Mouse (Mus musculus) embryo, embryonic 11.5 days (tissue): ENCODE measurements around the gene Ssty2.
"Not testable (repeated sequence)": the region's sequence is repeated elsewhere in the genome, so short reads cannot be mapped to it uniquely, and the experiment has no call there.

Experiments
- DNase-seq: peaks from one replicate; pipeline ENCODE4 v3.0.0-alpha.2; 2012; ENCODE audit warnings: low read depth, low spot score

Gene Ssty2

DNA sequence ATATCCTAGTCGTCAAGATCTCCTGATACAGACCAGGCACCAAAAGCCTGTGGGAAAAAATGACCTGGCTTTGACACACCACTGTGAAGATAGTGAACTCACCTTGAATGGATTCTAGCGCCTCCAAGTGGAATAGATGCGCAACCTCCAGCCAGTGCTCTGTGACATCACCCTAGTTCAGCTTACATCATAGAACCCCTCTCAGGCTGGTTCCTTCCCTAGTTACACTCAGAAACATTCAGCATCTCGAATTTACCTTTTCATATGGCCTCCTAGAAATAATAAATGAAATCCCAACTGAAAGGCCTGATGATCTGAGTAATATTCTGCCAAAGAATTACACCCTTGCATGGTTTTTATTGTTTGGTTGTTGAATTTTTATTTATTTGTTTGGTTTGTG lies at the start of gene Ssty2:
TSS of gene Ssty2 (minus strand) at position 101 of the 400 bp plus-strand sequence.
- not testable (repeated sequence) for DNase-seq
